8 mouse cellular contexts compared by ENCODE assay signal in genomic region chr12:113187584-113188295, GRCm38 (mm10). TPM values are rescaled to one million over a fixed set of nuclear protein-coding genes. Genes with fewer than 3 reads are reported as not detected.
DNase-seq lines count a peak whose midpoint lies in the region; ATAC-seq and TF ChIP-seq lines count a peak whose summit lies in the region.

No protein-coding gene starts in this region.

- H3K4me2 ChIP-seq in forebrain, embryonic 16.5 days (ENCODE audit: low read length), result peak overlapping the region; percentile 93
- peak overlapping the region; percentile 92 for H3K4me2 ChIP-seq in lung, embryonic 14.5 days

- no peak for DNase-seq in MEL (ENCODE audit: low read depth, low spot score)
- peak; percentile 91 for DNase-seq in cerebellum, adult 11 months
- peak; percentile 90 for DNase-seq in hindbrain, embryonic 10.5 days (ENCODE audit: low spot score)
- peak; percentile 80 to 90 for DNase-seq in layer of hippocampus, adult 8-10 months (ENCODE audit: low spot score in 2 of 2)
- peak; percentile 91 for DNase-seq in lung, embryonic 14.5 days
- peak; percentile 24 for DNase-seq in ovary, adult 18-20 months (ENCODE audit: low spot score)
- DNase-seq in thymus, adult 18-20 months, result peak; percentile 70 to 77

- H3K27ac ChIP-seq in MEL (ENCODE audit: control insufficient read depth, low read depth, low read length), result no peak overlapping the region
- no peak overlapping the region for H3K27ac ChIP-seq in forebrain, embryonic 16.5 days (ENCODE audit: low read length)
- H3K27ac ChIP-seq in hindbrain, embryonic 10.5 days, result peak overlapping the region; percentile 71
- no peak overlapping the region for H3K27ac ChIP-seq in lung, embryonic 14.5 days (ENCODE audit: low read depth)

- WGBS in forebrain, embryonic 16.5 days, result 4% methylated on average over 55 of the region's 56 CpGs
- 3% methylated on average over 56 of the region's 56 CpGs for WGBS in hindbrain, embryonic 10.5 days
- 3% methylated on average over 56 of the region's 56 CpGs for WGBS in lung, embryonic 14.5 days

- no peaks in the 10 kb centered on the region; the same call in 1 of the 2 replicates for H3K79me2 ChIP-seq in MEL (ENCODE audit: control insufficient read depth, insufficient read depth, low read length, poor library complexity)

- TF ChIP-seq CTCF in MEL (IDR thresholded peaks at IDR 0.05 in 2 of 3, conservative IDR thresholded peaks at IDR 0.05 in 1 of 3; ENCODE audit: control insufficient read depth in 1 of 3, insufficient read depth in 1 of 3, low read depth in 2 of 3, low read length in 3 of 3, poor library complexity in 1 of 3, severe bottlenecking in 1 of 3), result peak in 2 of 3 experiments; percentile 46 to 60; a peak in 4 of 6 replicates
- TF ChIP-seq CTCF in lung, embryonic 14.5 days (IDR thresholded peaks at IDR 0.05; ENCODE audit: low read depth), result peak; percentile 84

- H3K36me3 ChIP-seq in MEL (ENCODE audit: control insufficient read depth in 1 of 2, insufficient read depth in 2 of 2, low read length in 2 of 2), result peaks cover 0 to 3% of the 10 kb centered on the region in 2 experiments; a peak in 1 of 4 replicates
- H3K36me3 ChIP-seq in forebrain, embryonic 16.5 days (ENCODE audit: control insufficient read depth, insufficient read depth), result peaks cover 22% of the 10 kb centered on the region
- H3K36me3 ChIP-seq in hindbrain, embryonic 10.5 days, result peaks cover 31% of the 10 kb centered on the region
- no peaks in the 10 kb centered on the region for H3K36me3 ChIP-seq in lung, embryonic 14.5 days (ENCODE audit: insufficient read depth)

- no peak overlapping the region for H3K9ac ChIP-seq in MEL (ENCODE audit: control insufficient read depth, low read depth, low read length, poor library complexity, severe bottlenecking)
- peak overlapping the region; percentile 60 for H3K9ac ChIP-seq in forebrain, embryonic 16.5 days (replicated peaks; ENCODE audit: low read depth, low read length)
- H3K9ac ChIP-seq in lung, embryonic 14.5 days, result peak overlapping the region; percentile 5; the same call in 1 of the 2 replicates

- TF ChIP-seq EP300 in MEL (IDR thresholded peaks at IDR 0.05; ENCODE audit: low read depth in 1 of 2, low read length in 2 of 2), result no peak

- no peak overlapping the region for H3K4me3 ChIP-seq in MEL (ENCODE audit: control insufficient read depth in 1 of 2, insufficient read depth in 1 of 2, low read depth in 2 of 2, low read length in 2 of 2)
- H3K4me3 ChIP-seq in forebrain, embryonic 16.5 days (replicated peaks; ENCODE audit: low read length), result peak overlapping the region; percentile 84
- H3K4me3 ChIP-seq in hindbrain, embryonic 10.5 days, result peak overlapping the region; percentile 77
- peak overlapping the region; percentile 36 for H3K4me3 ChIP-seq in lung, embryonic 14.5 days (ENCODE audit: low read depth, low read length)

- no peak for TF ChIP-seq POLR2A in MEL (IDR thresholded peaks at IDR 0.05; ENCODE audit: control insufficient read depth in 1 of 2, insufficient read depth in 1 of 2, low read depth in 1 of 2, low read length in 2 of 2, poor library complexity in 1 of 2)

- TF ChIP-seq RAD21 in MEL (IDR thresholded peaks at IDR 0.05; ENCODE audit: low read depth, low read length), result peak; percentile 14

- peaks cover 0 to 5% of the 10 kb centered on the region in 2 experiments; a peak in 2 of 4 replicates for H3K4me1 ChIP-seq in MEL (ENCODE audit: control insufficient read depth in 1 of 2, insufficient read depth in 2 of 2, low read length in 2 of 2)
- H3K4me1 ChIP-seq in forebrain, embryonic 16.5 days (replicated peaks; ENCODE audit: control insufficient read depth, insufficient read depth, low read length), result peaks cover 28% of the 10 kb centered on the region
- peaks cover 34% of the 10 kb centered on the region for H3K4me1 ChIP-seq in hindbrain, embryonic 10.5 days (replicated peaks)
- peaks cover 7% of the 10 kb centered on the region; the same call in 1 of the 2 replicates for H3K4me1 ChIP-seq in lung, embryonic 14.5 days (ENCODE audit: insufficient read depth)

- ATAC-seq in forebrain, embryonic 16.5 days, result peak; percentile 60
- peak; percentile 79 for ATAC-seq in lung, embryonic 14.5 days (ENCODE audit: insufficient read depth)

- H3K9me3 ChIP-seq in MEL (replicated peaks; ENCODE audit: insufficient read depth, low read length), result no peaks in the 10 kb centered on the region
- H3K9me3 ChIP-seq in forebrain, embryonic 16.5 days (ENCODE audit: control insufficient read depth, low read length), result no peaks in the 10 kb centered on the region
- H3K9me3 ChIP-seq in hindbrain, embryonic 10.5 days, result no peaks in the 10 kb centered on the region; the same call in 1 of the 2 replicates
- H3K9me3 ChIP-seq in lung, embryonic 14.5 days (ENCODE audit: low read depth, low read length), result no peaks in the 10 kb centered on the region

- peaks cover 6 to 7% of the 10 kb centered on the region in 2 experiments for H3K27me3 ChIP-seq in MEL (ENCODE audit: control insufficient read depth in 1 of 2, insufficient read depth in 2 of 2, low read length in 2 of 2)
- no peaks in the 10 kb centered on the region for H3K27me3 ChIP-seq in forebrain, embryonic 16.5 days (replicated peaks; ENCODE audit: control insufficient read depth, insufficient read depth, low read length)
- H3K27me3 ChIP-seq in hindbrain, embryonic 10.5 days (ENCODE audit: insufficient read depth, poor library complexity, severe bottlenecking), result peaks cover 39% of the 10 kb centered on the region
- peaks cover 25% of the 10 kb centered on the region for H3K27me3 ChIP-seq in lung, embryonic 14.5 days (ENCODE audit: insufficient read depth, low read length)

TF ChIP-seq in MEL, 35 proteins besides CTCF, POLR2A, EP300 and RAD21:
- no peak for TF ChIP-seq POLR2AphosphoS5 (IDR thresholded peaks at IDR 0.05; ENCODE audit: borderline replicate concordance, low read depth, low read length)
- no peak for TF ChIP-seq POLR2AphosphoS2 (IDR thresholded peaks at IDR 0.05; ENCODE audit: low read length)
- TF ChIP-seq TAL1 (IDR thresholded peaks at IDR 0.05; ENCODE audit: low read length), result no peak
- no peak for TF ChIP-seq MYB (IDR thresholded peaks at IDR 0.05; ENCODE audit: low read depth, low read length)
- TF ChIP-seq NELFE (IDR thresholded peaks at IDR 0.05; ENCODE audit: low read depth, low read length), result no peak
- TF ChIP-seq ELF1 (IDR thresholded peaks at IDR 0.05; ENCODE audit: low read depth, low read length), result no peak
- TF ChIP-seq BHLHE40 (IDR thresholded peaks at IDR 0.05; ENCODE audit: borderline replicate concordance, low read depth, low read length), result no peak
- TF ChIP-seq KAT2A (conservative IDR thresholded peaks at IDR 0.05; ENCODE audit: low read depth, low read length), result no peak
- no peak for TF ChIP-seq MAFK (IDR thresholded peaks at IDR 0.05; ENCODE audit: borderline replicate concordance, low read depth, low read length)
- no peak for TF ChIP-seq CHD1 (IDR thresholded peaks at IDR 0.05; ENCODE audit: low read depth, low read length)
- no peak for TF ChIP-seq CHD2 (IDR thresholded peaks at IDR 0.05; ENCODE audit: low read length)
- TF ChIP-seq TCF12 (IDR thresholded peaks at IDR 0.05; ENCODE audit: low read depth, low read length), result no peak
- TF ChIP-seq NRF1 (IDR thresholded peaks at IDR 0.05; ENCODE audit: insufficient read depth, low read depth, low read length, poor library complexity, severe bottlenecking), result no peak
- no peak for TF ChIP-seq USF1 (IDR thresholded peaks at IDR 0.05; ENCODE audit: low read depth, low read length)

RNA-seq across cellular contexts. Expression of gene Tmem121, which starts 2.0 kb away (rescaled TPM):
- total RNA-seq in MEL (2012; rRNA removed), result 14.4 and 17.0 TPM in 2 replicates
- 10 to 100 TPM in 1 of 2 experiments, not detected in 1; 35.2 TPM for polyA plus RNA-seq in MEL (2012; ENCODE audit: insufficient read depth in 1 of 2, insufficient read length in 2 of 2, low read depth in 1 of 2, low replicate concordance in 2 of 2, missing spikeins in 1 of 2)
- 38.8 and 46.9 TPM in 2 replicates for polyA plus RNA-seq in forebrain, embryonic 16.5 days (2015; fragmentation: Nextera tagmentation; extraction: Ambion mirVana)
- 16.4 and 24.8 TPM in 2 replicates for polyA plus RNA-seq in hindbrain, embryonic 10.5 days (2016; fragmentation: Nextera tagmentation; extraction: Ambion mirVana)
- 10 to 100 TPM; 17.9 to 23.1 (median 19.9) TPM for total RNA-seq in layer of hippocampus, adult 8-10 months (2022)
- 4.3 and 6.1 TPM in 2 replicates for polyA plus RNA-seq in lung, embryonic 14.5 days (2014; fragmentation: Nextera tagmentation; extraction: Ambion mirVana)

RNA-seq across cellular contexts. Expression of gene Tedc1, which starts 31.5 kb away (rescaled TPM):
- total RNA-seq in MEL (2012; rRNA removed), result 40.6 and 50.7 TPM in 2 replicates
- 10 to 100 TPM in 1 of 2 experiments, not detected in 1; 74.7 TPM for polyA plus RNA-seq in MEL (2012; ENCODE audit: insufficient read depth in 1 of 2, insufficient read length in 2 of 2, low read depth in 1 of 2, low replicate concordance in 2 of 2, missing spikeins in 1 of 2)
- polyA plus RNA-seq in forebrain, embryonic 16.5 days (2015; fragmentation: Nextera tagmentation; extraction: Ambion mirVana), result 20.2 and 21.5 TPM in 2 replicates
- 59.5 and 66.4 TPM in 2 replicates for polyA plus RNA-seq in hindbrain, embryonic 10.5 days (2016; fragmentation: Nextera tagmentation; extraction: Ambion mirVana)
- 1 to 10 TPM; 1.2 to 2.2 (median 1.4) TPM for total RNA-seq in layer of hippocampus, adult 8-10 months (2022)
- 35.1 and 35.4 TPM in 2 replicates for polyA plus RNA-seq in lung, embryonic 14.5 days (2014; fragmentation: Nextera tagmentation; extraction: Ambion mirVana)

RNA-seq across cellular contexts. Expression of gene Crip1, which starts 41.6 kb away (rescaled TPM):
- 419 and 438 TPM in 2 replicates for total RNA-seq in MEL (2012; rRNA removed)
- 100 to 1,000 TPM in 1 of 2 experiments, not detected in 1; 282 TPM for polyA plus RNA-seq in MEL (2012; ENCODE audit: insufficient read depth in 1 of 2, insufficient read length in 2 of 2, low read depth in 1 of 2, low replicate concordance in 2 of 2, missing spikeins in 1 of 2)
- polyA plus RNA-seq in forebrain, embryonic 16.5 days (2015; fragmentation: Nextera tagmentation; extraction: Ambion mirVana), result 30.6 and 35.2 TPM in 2 replicates
- 84.9 and 97.7 TPM in 2 replicates for polyA plus RNA-seq in hindbrain, embryonic 10.5 days (2016; fragmentation: Nextera tagmentation; extraction: Ambion mirVana)
- total RNA-seq in layer of hippocampus, adult 8-10 months (2022), result 10 to 100 TPM; 10.9 to 27.6 (median 18.7) TPM
- 237 and 267 TPM in 2 replicates for polyA plus RNA-seq in lung, embryonic 14.5 days (2014; fragmentation: Nextera tagmentation; extraction: Ambion mirVana)

RNA-seq across cellular contexts. Expression of gene Crip2, which starts 47.7 kb away (rescaled TPM):
- total RNA-seq in MEL (2012; rRNA removed), result 65.2 and 67.8 TPM in 2 replicates
- polyA plus RNA-seq in MEL (2012; ENCODE audit: insufficient read depth in 1 of 2, insufficient read length in 2 of 2, low read depth in 1 of 2, low replicate concordance in 2 of 2, missing spikeins in 1 of 2), result 100 to 1,000 TPM in 1 of 2 experiments, not detected in 1; 261 TPM
- polyA plus RNA-seq in forebrain, embryonic 16.5 days (2015; fragmentation: Nextera tagmentation; extraction: Ambion mirVana), result 426 and 444 TPM in 2 replicates
- polyA plus RNA-seq in hindbrain, embryonic 10.5 days (2016; fragmentation: Nextera tagmentation; extraction: Ambion mirVana), result 195 and 260 TPM in 2 replicates
- total RNA-seq in layer of hippocampus, adult 8-10 months (2022), result 10 to 100 TPM; 75.5 to 95.0 (median 89.1) TPM
- 266 and 273 TPM in 2 replicates for polyA plus RNA-seq in lung, embryonic 14.5 days (2014; fragmentation: Nextera tagmentation; extraction: Ambion mirVana)

Comparison
In these comparisons a context has a peak if more than half of its experiments do, and no peak if none do; other contexts are left out.
1. H3K4me3 ChIP-seq: peak in forebrain, embryonic 16.5 days (single experiment), hindbrain, embryonic 10.5 days (single experiment) and lung, embryonic 14.5 days (single experiment); none in MEL (0 of 2).